Mouse (Mus musculus): Measurements from ENCODE around the gene Ptprs. TPM values are rescaled to one million over a fixed set of nuclear protein-coding genes. Genes with fewer than 3 reads are reported as not detected.

The Ptprs gene
- total RNA-seq, 1 experiment from 2014 or later: 102 TPM

DNA sequence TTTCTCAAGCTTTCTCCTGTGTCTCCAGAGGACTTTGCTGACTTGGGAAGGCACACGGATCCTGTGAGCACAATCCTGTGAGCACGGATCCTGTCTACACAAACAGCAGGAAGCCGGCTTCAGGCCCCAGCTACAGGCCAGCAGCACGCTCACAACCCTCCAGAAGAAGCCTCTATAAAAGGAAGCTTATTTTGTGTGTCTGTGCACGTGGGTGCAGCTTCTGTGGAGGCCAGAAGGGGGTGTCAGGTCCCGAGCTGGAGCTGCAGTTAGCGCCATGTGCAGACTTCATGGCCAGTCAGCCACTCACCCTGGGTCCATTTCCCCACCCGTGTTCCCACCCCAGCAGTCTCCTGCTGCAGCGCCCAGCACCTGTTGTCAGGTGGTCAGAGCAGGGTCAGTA, 7.9 kb downstream of the Ptprs start:
- DNase-seq: no peak

DNA sequence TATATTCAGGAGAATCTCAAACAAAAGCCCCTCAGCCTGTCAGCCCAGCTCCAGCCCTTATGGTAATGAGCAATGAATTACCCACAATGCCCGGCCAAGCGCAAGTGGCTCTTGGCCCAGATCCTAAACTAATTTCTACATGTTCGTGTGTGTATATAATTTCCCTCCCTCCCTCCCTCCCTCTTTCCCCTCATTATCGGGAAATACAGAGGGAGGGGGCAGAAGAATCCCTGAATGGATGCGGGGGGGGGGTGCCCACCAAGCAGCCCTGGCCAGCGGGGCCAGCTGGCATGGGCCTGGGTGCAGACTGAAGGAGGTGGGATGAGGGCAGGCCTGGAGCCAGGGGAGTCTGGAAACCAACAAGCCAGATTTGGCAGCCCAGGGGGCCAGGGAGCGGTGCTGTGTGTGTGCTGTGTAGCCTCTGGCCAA, 8.8 kb downstream of the Ptprs start:
- DNase-seq: peak; percentile 61

DNA sequence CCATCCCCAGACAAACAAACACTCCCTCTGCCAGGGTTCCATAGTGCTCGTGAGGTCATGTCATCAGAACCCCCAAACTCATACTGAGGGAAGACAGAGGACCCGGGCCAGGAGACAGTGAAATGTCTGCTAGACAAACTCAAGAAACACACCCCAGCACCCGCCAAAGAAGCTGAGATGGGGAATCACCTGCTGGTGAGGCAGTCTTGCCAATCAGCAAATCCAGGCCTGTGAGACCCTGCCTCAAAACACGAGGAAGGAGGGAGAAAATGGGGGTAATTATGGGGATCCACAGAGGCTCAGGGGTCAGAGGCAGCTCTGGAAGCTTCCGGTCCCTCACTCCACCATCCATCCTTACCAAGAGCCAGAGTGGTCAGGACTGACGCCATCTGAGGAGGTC, 9.5 kb downstream of the Ptprs start:
- no peak for DNase-seq

DNA sequence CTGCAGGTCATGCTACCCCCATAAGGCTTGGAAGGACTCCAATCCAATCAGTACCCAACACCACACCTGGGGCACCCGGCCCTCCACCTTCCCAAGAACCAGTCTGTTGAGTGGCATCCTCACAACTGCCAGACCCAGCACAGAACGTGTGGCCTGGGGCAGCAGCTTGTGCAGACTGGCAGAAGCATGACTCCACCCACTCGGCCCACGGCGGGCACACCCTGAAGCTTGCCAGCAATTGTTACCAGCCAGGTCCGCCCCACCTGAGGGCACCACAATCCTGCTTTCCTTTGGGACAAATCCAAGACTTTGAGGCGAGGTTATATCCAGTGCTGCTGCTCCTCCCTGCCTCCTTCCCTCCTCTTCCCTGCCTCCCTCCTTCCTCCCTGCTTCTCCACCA, 11.5 kb downstream of the Ptprs start:
- DNase-seq: no peak

DNA sequence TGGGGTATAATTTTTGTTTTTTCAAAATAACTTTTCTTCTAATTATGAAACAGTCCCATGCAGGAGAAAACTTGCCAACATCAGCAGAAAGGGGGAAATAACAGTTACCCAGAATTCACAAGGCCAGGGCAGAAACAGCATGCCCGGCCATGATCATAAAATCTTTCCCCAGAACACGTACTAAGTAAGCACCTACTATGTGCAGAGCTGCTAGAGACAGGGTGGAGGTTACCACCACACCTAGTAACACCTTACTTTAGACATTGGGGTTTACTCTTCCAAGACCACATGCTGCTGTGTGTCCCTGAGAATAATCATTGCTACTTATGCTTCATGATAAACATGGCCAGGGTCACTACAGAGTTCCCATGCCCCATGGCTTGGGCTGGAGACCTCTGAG, 11.9 kb downstream of the Ptprs start:
- DNase-seq: no peak

DNA sequence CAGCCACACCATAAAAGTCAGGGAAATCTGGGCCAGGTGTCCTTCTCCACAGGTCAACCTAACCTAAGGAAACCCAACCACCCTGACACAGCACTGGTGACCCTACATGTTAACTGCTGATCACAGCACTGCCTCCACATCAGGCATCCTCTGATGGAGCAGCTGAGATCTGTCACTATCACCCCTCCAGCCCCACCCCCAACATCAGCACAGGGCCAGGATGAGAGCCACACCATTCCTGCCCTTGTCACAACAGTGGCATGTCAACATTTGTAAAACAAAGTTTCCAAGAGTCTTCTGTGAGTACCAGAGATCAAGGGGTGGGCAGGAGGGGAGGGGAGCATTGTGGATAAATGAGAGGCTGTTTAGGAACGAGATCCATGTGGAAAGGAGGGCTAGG, 12.8 kb downstream of the Ptprs start:
- no peak for DNase-seq

DNA sequence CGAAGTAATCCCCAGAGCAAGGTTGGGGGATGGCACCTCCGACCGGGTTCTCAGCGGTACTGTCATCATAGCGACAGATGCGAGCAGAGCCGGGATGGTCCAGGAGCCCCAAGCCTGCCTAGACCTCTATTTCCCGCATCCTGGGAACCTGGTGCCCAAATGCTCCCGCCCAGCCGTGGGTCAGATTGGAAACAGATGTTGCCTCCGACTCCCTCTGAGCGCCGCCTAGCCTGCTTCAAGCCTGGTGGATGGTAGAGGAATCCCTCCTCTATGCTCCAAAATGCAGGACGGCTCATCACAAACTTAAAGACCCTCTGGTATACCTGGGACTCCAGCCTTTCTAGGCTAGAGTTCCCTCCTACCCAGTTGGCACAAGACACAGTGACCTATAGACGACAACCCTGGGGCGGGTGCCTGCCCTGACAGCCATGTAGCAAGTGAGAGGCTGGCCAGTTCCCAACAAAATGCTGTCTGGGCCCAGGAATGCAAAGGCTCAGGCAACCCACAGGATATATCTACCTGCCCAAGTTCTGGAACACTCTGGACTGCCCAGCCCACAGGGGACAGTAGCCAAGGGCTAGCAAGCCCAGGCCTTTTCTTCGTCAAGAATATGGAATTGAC, 13.3 kb downstream of the Ptprs start:
- no peak for DNase-seq

DNA sequence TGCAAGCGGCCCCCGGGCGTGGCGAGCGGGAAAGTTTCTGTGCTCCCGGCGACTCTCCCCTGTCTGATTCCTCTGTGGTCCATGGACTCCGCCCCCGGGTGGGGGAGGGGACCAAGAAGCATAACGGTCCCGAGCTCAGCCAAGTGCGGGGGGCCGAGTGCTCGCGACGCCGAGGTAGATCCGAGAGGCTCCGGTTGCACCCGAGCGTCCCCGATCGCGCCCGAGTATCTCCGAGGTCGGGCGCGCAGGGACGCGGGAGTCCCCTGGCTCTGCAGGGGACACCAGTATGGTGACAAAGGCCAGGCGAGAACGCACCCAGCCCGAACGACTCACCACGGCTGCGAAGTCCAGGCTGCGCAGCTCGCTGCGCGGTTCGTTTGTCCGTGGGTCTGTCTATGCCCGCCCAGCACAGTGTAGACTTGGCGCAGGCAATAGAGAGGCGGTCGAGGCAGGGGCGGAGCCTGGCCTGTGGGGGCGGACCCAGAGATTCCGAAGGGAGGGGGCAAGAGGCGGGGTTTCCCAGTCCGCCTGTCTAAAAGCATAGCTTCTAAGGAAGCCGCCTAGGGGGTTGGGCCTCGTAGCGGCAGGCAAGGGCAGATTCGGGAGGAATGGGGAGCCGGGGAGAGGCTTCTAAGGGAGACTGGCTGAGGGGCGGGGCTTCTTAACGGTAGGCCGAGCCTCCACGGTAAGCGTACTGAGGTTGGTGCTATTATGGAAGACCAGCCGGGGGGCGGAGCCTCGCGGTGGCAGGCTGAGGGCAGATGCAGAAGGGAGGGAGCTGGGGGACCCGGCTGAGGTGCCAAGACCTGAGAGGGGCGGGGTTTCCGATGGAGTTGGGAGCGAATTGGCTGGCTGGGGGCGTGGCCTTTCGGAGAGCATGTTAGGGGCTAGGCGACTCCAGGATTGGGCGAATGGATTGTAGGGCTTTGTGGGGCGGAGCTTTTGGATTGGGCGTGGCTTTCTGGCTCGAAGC, 14.2 kb downstream of the Ptprs start:
- DNase-seq: peak; percentile 100

DNA sequence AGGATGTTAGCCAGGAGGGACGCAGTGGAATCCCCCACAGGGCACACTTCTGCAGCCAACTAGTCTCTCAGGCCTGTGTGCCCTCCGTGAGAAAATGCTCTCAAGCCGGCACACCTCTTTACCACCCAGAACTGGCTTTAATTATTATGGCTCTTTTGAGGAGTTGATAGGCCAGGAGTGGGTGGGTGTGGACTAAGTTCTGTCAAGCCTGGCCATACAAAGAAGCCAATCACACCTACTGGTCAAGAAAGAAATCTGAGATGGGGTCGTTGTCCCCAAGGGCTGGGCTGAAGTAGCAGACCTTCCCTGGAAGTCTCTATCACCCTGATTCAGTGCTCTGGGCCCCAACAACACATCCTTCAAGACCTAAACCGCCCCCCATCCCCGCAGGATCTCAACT, 15.4 kb downstream of the Ptprs start:
- no peak for DNase-seq

DNA sequence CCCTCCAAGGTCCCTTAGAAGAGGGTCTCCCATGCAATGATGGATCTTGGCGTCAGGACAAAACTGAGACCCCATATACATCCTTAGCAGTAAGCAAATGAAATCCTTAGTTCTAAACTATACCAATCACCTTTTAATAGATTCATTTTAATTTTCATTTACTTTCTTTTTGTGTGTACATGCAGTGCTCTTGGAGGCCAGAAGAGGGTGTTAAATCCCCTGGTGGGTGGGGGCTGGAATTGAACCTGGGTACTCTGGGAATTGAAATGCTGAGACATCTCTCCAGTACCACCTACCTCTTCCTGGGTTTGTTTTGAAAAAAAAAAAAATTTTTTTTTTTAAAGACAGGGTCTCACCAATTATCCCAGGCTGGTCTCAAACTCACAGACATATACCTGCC, 18.8 kb downstream of the Ptprs start:
- DNase-seq: no peak

DNA sequence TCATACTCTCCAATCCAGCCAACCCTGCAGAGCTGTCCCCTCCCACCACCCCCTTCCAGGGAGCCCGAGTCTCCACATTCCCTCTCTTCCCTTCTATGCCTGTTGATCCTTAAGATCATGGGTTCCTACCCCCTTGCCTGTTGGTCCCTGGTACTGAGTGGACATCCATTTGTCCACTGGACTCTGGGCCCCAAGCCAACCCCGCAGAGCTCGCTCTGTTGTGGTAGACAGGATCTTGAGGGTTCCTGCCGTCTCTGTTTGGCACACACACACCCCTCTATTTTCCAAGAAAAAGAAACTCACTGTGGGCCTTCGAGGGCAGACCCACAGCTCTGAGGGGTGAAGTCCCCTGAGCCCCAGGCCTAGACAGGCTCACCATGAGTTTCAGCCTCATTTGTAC, 19.9 kb downstream of the Ptprs start:
- no peak for DNase-seq

DNA sequence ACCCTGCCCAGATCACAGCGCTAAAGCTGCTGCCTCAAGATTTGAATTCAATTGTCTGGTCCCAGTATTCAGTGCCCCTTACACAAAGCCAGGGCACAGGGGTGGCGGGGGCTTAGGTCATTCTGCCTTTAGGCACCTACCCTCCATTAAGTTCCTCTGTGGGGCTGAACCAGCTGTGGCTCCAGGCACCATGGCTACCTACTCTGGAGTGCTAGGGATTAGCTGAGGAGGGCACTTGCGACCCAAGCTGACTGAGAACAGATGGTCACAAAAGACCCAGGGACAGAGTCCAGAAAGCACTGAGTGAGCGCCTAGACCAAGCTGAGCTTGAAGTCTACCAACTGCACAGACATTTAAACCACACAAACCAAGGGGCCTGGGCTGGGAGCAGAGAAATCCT, 22.6 kb downstream of the Ptprs start:
- DNase-seq: no peak

DNA sequence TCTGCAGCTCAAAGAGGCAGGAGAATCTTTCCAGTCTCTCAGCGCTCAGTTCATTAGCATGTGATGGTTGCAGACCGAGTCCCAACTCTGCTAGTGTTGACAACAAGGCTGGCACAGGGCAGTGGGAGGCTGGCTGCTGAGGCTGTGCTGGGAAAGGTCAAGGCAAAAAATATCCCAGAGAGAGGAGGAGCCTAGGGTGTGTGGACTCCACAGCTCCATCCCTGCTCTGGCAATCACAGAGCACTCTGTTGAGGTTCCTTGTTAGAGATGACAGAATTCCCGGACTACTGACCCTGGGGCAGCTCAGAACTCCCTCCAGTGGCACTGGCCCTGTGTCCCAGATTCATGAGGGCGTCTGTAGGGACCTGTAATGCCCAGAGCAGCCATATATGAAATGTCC, 23.0 kb downstream of the Ptprs start:
- DNase-seq: peak; percentile 76

DNA sequence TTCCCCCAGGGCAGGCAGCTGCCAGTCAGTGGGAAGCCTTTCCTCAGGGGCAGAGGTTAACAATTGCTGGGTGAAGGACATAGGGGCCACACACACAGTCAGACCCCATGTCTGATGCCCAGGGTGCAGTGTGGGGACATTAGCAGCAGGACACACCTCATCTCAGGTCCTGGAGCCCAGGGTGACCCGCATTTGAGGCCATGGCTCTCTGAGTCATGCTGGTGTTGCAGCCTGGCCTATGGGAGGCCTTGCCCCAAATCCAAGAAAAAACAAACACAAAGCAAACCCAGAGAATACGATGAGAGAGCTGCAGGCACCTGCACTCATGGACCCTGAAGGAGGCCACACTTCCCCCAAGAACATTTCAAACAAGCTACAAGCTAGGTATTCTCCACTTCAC, 28.6 kb downstream of the Ptprs start:
- peak; percentile 60 for DNase-seq

DNA sequence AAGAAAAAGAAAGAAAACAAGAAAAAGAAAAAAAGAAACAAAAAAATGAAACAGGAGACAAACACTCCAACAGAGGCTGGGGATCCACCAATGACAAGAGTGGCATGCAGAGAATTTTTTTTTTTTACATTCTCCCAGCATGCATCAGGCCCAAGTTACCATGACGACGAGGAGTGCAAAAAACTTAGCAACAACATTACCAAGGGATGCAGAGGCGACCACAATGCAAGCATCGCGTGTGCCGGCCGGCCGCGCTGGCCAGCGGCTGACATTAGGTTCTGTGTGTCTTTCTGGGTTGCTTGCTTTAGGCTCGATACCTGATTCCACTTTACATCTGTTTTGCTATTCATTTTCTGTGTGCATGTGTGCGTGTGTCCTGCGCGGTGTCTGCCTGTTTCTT, 30.9 kb downstream of the Ptprs start:
- no peak for DNase-seq

DNA sequence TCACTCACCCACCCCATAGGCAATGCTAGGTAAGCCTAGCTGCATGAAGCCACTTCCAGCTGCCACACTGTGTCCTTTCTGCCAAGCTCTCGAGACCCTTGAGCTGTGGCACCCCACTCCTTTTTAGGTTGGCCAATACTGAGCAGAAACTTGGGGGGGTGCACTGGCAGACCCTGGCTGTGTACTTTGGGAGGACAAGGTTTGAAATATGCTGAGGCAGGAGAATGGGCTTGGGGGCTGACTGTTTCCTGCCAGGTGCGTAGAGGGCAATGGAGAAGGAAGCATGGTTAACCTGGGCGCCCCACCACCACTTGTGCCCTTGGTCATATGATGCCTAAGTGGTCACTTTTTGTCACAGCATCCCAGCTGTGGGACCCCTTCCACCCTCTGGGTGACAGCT, 31.5 kb downstream of the Ptprs start:
- DNase-seq: no peak

DNA sequence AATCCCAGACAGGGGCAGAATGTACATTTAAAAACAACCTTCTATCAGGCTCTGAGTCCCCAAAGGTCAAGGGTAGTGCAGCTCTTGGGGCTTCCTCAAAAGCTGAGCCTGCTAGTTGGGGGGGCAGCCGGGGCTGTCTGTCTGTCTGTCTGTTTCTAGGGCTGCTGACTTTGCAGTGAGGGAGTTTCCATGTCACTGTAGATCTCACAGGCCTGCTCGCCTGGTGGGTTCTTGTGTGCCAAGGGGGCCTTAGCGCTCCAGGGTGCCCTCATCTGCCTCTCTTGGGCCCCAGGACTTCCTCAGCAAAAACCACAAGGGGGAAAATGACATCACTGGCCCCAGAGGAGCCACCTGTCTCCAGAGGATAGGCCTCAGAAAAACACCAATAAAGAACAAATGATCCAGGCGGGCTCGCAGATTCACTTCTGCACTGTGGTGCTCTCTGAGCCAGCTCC, 32.9 kb downstream of the Ptprs start:
- peak; percentile 61 for DNase-seq

DNA sequence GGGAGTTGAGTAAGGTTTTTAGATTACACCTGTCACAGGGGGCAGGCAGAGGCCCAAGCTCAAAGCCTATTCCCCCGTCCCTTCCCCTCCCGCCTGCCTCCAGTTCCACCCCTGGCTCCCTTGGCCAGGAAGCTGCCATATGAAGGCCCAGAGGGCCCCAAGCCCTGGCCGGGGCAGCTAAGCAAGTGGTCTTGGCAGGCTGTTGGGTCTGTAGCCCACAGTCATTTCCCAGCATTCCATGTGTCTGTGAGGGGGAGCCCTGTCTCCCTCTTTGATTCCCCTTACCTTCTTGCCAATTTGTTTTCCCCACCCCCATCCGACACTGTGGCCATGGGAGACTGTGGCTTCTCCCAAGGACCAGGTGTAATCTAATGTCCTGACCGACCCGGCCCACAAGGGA, 34.0 kb downstream of the Ptprs start:
- no peak for DNase-seq

DNA sequence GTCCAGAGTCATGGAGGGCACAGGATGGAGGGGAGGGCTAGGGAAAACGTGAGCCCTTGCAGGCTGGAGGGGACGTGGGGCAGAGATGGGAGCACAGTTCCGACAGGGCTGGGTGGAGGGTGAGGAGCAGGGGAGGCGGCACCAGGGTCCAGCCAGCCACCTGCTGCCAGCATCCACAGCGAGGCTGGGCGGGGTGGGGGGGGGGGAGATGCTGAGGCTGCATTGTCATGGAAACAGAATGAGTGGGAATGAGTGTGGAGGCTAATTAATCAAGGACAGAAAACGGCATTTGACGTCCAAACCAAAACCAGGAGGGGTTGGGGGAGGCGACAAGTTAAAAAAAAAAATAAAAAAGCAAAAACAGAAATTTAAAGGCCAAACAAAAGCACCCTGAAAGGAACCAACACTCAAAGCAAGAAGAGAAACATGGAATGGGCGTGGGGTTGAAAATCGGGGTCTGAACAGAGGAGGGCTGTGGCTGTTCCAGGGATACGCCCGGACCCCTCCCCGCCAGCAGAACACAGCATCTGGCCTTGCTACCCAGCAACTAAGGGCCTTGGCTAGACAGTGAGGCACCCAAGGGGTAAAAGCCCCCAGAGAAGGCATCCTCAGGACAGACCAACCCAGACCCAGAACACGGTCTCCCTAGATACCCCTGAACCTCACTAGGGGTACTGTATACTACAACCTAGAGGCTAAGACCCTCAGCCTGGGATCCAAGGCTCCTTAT, 36.4 kb downstream of the Ptprs start:
- DNase-seq: no peak

DNA sequence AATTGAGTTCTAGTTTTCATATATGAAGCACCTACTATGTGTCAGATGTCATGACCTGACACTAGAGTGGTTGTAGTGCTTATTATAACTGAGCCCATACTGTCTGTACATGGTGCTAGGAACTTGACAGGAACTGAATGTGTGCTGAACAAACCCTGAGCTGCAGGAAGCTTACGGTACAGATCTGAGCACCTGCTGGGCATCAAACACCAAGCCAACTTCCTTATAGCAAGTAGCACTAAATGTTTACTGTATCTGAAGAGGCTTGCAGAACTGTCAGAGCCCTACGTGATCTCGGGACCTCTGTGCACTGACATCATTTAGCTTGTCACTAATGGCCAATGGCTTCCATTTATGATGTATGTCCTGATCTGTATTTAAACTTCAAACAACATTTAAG, 44.7 kb downstream of the Ptprs start:
- no peak for DNase-seq

DNA sequence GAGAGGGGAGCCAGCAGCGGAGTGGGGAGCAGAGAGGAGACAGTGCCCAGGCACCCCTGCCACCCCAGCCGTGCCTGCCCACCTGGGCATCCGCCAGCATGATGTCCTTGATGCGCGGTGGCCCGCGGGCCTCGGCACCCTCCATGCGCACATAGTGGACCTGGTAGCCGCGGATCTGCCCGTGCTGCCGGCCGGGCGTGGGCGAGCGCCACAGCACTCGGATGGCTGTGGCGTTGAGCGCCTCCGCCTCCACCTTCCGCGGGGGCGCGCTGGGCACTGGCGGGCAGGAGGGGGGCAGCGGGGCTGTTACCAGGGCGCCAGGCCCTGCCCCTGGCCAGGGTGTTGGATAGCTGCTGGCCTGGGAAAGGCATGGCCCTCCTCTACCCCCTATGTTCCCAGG, 48.4 kb downstream of the Ptprs start:
- no peak for DNase-seq

DNA sequence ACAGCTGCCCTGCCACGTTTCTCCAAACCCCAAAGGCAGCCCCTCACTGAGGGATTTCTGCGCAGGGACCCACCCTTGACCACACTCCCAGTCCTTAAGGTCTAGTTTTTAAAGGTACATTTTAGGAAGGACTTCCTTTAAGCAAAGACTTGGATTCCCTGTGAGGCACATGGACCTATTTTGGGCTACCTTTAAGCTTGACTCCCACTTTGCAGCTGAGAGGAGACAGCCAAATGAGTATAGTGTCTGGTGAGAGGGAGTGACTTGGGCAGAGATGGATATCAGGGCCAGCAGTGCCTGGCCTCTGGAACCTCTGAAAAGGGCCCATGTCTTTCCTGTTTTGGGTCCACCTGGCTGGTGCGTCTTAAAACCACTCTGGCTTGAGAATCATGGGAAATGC, 50.3 kb downstream of the Ptprs start:
- DNase-seq: no peak

DNA sequence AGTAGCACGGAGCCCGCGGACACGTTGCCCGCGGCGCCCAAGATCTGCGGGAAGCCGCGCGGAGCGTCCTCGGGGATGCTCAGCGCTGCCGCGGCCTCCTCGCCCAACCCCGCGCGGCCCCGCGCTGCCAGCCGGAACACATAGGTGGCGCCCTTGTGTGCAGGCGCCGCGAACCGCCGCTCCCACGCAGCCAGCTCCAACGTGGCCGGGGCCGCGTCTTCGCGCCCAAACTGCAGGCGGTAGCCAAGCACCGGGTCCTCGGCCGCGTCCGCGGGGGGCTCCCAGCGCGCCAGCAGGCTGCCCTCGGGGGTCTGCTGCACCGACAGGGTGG, 50.7 kb downstream of the Ptprs start:
- DNase-seq: peak; percentile 92
